Mouse (Mus musculus) kidney, embryonic 15.5 days (tissue): ENCODE measurements around the gene Kifc5b. TPM values are rescaled to one million over a fixed set of nuclear protein-coding genes. Genes with fewer than 3 reads are reported as not detected.

Experiments
- ATAC-seq: fragments of 200-750 bp; cut with Nextera tagmentation; replicated peaks from 2 replicates; pipeline ENCODE4 v1.8.0; 2017; ENCODE audit warnings: moderate TSS enrichment; ENCODE audit not compliant: low FRiP score
- H3K27ac ChIP-seq: fragments of 300-500 bp; sonication (generic); 2 replicates; pipeline ENCODE4 v1.5.1; 2015; ENCODE audit warnings: mild to moderate bottlenecking, inconsistent platforms
- H3K27me3 ChIP-seq: fragments of 300-500 bp; sonication (generic); 2 replicates; pipeline ENCODE4 v1.6.1; 2015; ENCODE audit warnings: inconsistent platforms
- H3K36me3 ChIP-seq: fragments of 300-500 bp; sonication (generic); 2 replicates; pipeline ENCODE4 v1.6.1; 2015; ENCODE audit warnings: inconsistent platforms
- H3K4me1 ChIP-seq: fragments of 300-500 bp; sonication (generic); 2 replicates; pipeline ENCODE4 v1.6.1; 2015; ENCODE audit warnings: inconsistent platforms
- H3K4me2 ChIP-seq: fragments of 300-500 bp; sonication (generic); 2 replicates; pipeline ENCODE4 v1.6.1; 2015; ENCODE audit warnings: moderate library complexity, mild to moderate bottlenecking, inconsistent platforms
- H3K4me3 ChIP-seq: fragments of 300-500 bp; sonication (generic); replicated peaks from 2 replicates; pipeline ENCODE4 v1.5.1; 2015; ENCODE audit warnings: mild to moderate bottlenecking, inconsistent platforms
- H3K9ac ChIP-seq: fragments of 300-500 bp; sonication (generic); 2 replicates; pipeline ENCODE4 v1.6.1; 2015; ENCODE audit warnings: mild to moderate bottlenecking, inconsistent platforms
- H3K9me3 ChIP-seq: fragments of 300-500 bp; sonication (generic); replicated peaks from 2 replicates; pipeline ENCODE4 v1.6.1; 2016; ENCODE audit warnings: inconsistent platforms
- WGBS: fragments of 180-500 bp; shearing (Covaris S2); methylation state at CpG from one replicate; pipeline ENCODE4 v1.1.7; 2015; ENCODE audit warnings: mixed read lengths; 5-methylcytosine and 5-hydroxymethylcytosine counted together
- polyA plus RNA-seq: library from polyadenylated mRNA; unstranded; fragments of >200 nt; fragmentation: Nextera tagmentation; extraction: Ambion mirVana; gene quantifications from 2 replicates; pipeline ENCODE4 v1.2.1, GENCODE M21; 2015

Gene Kifc5b
- polyA plus RNA-seq, 1 experiment from 2014 or later, result 9.3 TPM

DNA sequence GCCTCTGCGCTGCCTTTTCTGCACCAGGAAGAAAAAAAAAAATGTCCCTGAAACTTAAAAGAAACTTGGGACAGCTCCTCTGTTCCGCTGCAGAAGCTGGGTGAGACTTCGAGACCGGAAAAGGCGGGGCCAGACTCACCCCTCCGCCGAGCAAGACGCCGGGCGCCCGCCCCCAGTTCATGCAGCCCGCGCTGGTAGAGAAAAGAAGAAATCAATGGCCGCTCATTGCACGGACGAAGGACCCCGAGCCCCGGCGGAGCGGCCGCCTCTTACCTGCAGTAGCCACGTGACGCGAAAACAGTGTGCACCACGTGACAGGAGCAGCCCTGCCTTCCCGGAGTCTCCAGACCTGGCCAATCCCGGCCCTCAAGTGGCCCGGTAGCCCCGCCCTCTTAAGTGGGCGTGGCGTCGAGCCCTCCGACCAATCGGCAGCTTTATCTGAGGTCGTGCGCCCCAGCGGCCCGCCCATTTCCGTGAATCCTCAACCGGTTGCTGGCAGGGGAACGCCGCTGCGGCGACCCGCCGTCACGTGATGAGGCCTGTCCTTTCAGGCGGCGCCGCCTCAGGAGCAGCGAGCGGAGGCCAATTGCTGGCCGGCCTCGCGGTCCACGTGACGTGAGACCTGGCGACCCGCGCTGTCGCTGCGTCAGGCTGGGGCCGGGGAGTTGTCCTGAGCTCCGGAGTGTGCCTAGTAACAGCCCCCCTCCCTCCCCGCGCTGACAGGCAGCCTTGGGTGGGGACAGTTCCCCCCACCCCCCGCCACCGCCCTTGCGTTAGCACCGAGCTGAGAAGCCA lies 22.5 kb downstream of the Kifc5b start, which contains the start of gene Cuta:
Cuta (minus strand) TSS at position 392 of the 795 bp plus-strand sequence.
- under 1% methylated on average over 70 of the region's 70 CpGs for WGBS
- ATAC-seq, result peak; percentile 94
- Histone ChIP-seq H3K4me2 (peak within 1 kb of the TSS; percentile 98), H3K36me3 (peaks cover 32% of the 10 kb centered on the region), H3K27me3 (no peaks in the 10 kb centered on the region), H3K4me1 (peaks cover 52% of the 10 kb centered on the region), H3K27ac (peak within 1 kb of the TSS; percentile 96), H3K4me3 (peak within 1 kb of the TSS; percentile 71), H3K9me3 (no peaks in the 10 kb centered on the region), H3K9ac (peak within 1 kb of the TSS; percentile 80)

DNA sequence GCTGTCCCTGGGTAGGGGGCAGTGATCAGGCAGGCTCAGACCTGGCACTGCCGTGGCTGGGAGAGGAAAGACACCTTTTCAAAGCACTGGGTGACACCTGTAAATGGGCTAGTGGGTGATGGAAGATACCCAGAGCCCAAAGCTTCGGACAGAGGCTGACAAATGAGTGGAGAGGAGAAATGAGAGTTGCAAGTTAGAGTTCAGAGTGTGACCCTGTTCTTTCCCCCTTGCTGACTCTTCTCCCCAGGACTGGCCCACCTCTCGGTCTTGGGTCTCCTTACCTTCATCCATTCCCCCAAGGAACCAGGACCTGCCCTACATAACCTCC lies 23.0 kb downstream of the Kifc5b start:
- Histone ChIP-seq H3K36me3 (peaks cover 26% of the 10 kb centered on the region), H3K9me3 (no peaks in the 10 kb centered on the region), H3K4me3 (peak overlapping the region; percentile 71), H3K27ac (peak overlapping the region; percentile 96), H3K4me2 (peak overlapping the region; percentile 98), H3K27me3 (no peaks in the 10 kb centered on the region), H3K9ac (peak overlapping the region; percentile 55), H3K4me1 (peaks cover 50% of the 10 kb centered on the region)
- ATAC-seq, result peak; percentile 2; the same call in 1 of the 2 replicates
- 4% methylated on average over 3 of the region's 3 CpGs for WGBS

DNA sequence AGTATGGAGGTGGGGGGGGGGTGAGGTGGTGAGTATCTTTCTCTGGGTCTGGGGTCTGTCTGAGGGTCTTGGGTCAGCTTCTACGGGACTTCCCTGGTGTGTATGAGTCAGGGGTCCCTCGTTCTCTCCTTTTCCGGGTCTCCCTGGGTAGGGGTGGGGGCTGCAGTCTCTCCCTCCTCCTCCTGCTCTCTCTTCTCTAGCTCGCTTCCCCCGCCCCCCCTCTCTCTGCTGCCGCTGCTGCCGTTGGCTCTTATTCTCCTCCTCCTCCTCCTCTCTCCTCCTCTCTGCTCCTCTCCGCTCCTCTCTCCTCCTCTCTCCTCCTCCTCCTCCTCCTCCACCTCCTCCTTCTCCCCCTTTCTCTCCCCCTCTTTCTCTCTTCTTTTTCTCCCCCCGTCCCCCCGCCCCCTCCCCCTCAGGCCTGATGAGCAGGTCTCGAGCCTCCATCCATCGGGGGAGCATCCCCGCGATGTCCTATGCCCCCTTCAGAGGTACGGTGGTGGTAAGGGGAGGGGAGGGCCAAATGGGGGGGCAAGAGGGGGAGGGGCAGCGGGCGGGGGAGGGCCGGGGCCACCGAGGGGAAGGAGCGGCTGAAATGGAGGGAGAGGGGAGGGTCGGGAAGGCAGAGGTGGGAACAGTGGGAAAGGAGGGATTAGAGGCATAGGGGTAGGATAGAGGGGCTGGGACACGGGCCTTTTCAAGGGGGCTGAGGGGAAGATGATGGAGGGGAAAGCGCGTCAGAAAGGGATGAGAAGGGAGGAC lies 24.3 kb downstream of the Kifc5b start, which contains the start of gene Syngap1:
Syngap1 (plus strand) TSS at position 223 of the 759 bp plus-strand sequence.
- under 1% methylated on average over 21 of the region's 24 CpGs for WGBS
- Histone ChIP-seq H3K27ac (peak within 1 kb of the TSS; percentile 96), H3K9me3 (no peaks in the 10 kb centered on the region), H3K36me3 (peaks cover 14% of the 10 kb centered on the region), H3K27me3 (no peaks in the 10 kb centered on the region), H3K4me1 (peaks cover 60% of the 10 kb centered on the region), H3K4me2 (peak within 1 kb of the TSS; percentile 98), H3K4me3 (peak within 1 kb of the TSS; percentile 71), H3K9ac (peak within 1 kb of the TSS; percentile 55)
- ATAC-seq, result no peak

DNA sequence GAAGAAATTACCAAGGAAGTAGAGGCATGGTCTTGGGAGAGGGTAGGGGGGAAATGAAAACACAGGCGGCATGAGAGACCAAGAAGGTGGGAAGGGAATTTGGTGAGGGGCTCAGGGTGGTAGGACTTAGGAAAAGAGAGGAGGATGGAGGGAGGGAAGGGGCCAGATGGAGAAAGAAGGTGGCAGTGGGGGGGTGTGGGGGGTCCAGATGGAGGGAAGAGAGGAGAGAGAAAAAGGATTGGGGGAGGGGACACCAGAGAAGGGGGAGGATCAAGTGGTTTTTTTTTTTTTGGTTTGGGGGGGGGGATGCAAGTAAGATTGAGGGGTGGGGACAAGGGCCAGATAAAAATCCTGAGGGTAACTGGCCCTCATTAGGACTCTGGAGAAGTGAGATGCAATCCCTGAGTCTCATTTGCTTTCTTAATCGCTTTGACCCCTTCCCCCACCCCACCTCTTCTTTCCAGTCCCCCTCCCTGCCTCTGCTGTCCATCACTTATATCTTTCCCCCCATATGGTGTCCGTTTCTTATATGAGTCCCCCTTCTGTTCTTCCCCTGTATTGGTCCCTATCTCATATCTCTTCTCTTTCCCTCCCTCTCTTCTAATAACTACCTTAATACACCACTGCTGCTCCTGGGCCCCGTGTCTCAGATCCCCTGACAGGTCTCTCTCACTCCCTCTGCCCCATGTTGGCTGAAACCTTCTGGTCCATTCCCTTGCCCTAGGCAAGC lies 25.1 kb downstream of the Kifc5b start:
- Histone ChIP-seq H3K4me3 (peak overlapping the region; percentile 49), H3K27ac (peak overlapping the region; percentile 96), H3K36me3 (peaks cover 6% of the 10 kb centered on the region), H3K4me2 (peak overlapping the region; percentile 69), H3K4me1 (peaks cover 63% of the 10 kb centered on the region), H3K9ac (peak overlapping the region; percentile 50), H3K27me3 (no peaks in the 10 kb centered on the region), H3K9me3 (no peaks in the 10 kb centered on the region)
- WGBS, result 20% methylated on average over 4 of the region's 4 CpGs
- no peak for ATAC-seq

DNA sequence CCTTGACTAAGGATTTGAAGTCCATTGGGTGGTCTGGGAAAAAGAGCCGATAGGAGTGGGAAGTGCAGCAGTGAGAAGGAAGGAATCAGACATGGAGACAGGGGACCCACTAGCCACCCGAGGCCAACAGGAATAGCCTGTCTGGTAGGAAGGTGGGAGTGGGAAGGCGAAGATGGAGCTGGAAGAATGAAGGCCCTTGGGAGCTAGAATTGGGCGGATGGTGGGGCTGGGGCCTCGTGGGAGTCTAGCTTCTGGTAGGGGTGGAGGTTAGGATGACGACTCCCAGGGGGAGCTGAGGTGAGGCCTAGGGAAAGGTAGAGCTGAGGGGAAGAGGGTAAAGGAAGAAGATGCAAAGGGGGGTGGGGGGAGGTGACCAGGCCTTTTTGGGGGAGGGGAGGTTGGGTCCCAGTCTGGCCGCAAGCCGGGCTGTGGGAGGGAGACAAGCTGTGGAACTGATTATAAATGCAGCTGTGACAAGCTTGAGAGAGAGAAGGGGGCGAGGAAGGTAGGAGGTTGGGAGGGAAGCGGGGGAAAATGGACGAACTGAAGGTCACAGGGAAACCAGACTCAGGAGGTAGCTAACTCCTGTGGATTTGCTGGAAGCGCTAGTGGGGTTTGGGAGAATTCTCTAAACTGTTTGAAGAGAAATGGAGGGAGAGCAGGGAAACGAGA lies 29.1 kb downstream of the Kifc5b start:
- Histone ChIP-seq H3K4me3 (peak overlapping the region; percentile 42), H3K36me3 (no peaks in the 10 kb centered on the region), H3K4me2 (peak overlapping the region; percentile 65), H3K4me1 (peaks cover 69% of the 10 kb centered on the region), H3K27ac (peak overlapping the region; percentile 74), H3K9me3 (no peaks in the 10 kb centered on the region), H3K9ac (peak overlapping the region; percentile 51), H3K27me3 (no peaks in the 10 kb centered on the region)
- ATAC-seq, result no peak
- 24% methylated on average over 13 of the region's 13 CpGs for WGBS

DNA sequence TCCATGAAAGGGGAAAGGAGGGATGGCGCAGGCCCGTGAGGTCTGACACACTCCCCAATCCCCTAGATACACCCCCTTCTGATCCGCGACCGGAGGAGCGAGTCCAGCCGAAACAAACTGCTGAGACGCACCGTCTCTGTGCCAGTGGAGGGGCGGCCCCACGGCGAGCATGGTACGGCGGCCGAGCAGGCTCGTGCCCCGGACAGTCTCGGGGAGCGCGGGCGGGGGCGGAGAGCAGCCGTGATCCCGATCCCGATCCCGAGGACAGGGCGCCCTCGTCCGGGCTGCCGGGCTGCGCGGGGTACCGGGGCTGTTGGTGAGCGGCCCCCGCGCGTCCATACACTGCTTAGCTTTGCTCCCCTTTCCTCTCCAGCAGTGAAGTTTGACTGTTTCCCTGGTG lies 29.7 kb downstream of the Kifc5b start:
- H3K4me2 ChIP-seq, result peak overlapping the region; percentile 65
- peak overlapping the region; percentile 51 for H3K9ac ChIP-seq
- no peaks in the 10 kb centered on the region for H3K27me3 ChIP-seq
- H3K9me3 ChIP-seq, result no peaks in the 10 kb centered on the region
- H3K4me1 ChIP-seq, result peaks cover 71% of the 10 kb centered on the region
- ATAC-seq, result peak; percentile 37
- under 1% methylated on average over 37 of the region's 37 CpGs for WGBS
- H3K27ac ChIP-seq, result peak overlapping the region; percentile 74
- H3K4me3 ChIP-seq, result peak overlapping the region; percentile 42
- H3K36me3 ChIP-seq, result no peaks in the 10 kb centered on the region

DNA sequence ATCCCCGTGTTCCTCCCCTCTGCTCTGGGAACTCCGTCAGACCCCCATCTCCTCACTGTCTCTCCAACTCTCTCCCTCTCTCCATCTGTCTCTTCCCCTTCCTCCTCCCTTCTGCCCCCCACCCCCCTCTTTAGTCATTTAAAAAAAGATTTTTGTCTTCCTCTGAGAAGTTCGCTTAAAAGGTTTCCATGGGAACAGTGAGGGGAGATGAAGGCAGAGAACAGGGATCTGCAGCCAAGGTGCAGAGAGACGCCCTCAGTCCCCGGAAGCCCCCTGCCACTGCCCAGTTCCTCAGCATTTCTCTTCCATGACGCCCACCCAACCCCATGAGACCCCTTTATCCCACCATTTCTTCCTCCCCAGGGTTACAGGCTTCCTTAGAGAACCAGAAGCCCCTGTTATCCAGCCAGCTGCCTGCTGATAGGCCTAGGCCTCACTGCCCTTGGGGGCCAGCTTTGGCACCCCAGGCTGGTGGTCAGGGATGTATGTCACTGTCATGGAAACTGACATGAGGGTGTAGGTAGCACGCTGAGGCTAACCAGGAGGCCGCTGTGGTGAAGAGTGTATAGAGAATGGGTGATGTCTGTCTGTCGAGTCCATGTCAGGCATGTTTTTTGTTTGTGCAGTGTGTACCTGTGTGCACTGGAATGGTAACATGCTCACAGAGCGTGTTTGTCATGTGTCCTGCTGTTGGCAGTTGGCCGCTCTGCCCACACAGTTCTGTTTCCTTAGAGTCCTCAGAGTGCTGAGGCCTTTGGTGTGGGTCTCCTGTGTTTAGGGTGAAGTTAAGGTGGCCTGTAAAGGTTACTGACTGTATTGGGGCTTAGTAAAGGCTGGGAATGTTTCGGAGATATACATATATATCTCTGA lies 30.6 kb downstream of the Kifc5b start:
- Histone ChIP-seq H3K4me1 (peaks cover 71% of the 10 kb centered on the region), H3K4me3 (peak overlapping the region; percentile 42)
- WGBS, result 58% methylated on average over 12 of the region's 12 CpGs

DNA sequence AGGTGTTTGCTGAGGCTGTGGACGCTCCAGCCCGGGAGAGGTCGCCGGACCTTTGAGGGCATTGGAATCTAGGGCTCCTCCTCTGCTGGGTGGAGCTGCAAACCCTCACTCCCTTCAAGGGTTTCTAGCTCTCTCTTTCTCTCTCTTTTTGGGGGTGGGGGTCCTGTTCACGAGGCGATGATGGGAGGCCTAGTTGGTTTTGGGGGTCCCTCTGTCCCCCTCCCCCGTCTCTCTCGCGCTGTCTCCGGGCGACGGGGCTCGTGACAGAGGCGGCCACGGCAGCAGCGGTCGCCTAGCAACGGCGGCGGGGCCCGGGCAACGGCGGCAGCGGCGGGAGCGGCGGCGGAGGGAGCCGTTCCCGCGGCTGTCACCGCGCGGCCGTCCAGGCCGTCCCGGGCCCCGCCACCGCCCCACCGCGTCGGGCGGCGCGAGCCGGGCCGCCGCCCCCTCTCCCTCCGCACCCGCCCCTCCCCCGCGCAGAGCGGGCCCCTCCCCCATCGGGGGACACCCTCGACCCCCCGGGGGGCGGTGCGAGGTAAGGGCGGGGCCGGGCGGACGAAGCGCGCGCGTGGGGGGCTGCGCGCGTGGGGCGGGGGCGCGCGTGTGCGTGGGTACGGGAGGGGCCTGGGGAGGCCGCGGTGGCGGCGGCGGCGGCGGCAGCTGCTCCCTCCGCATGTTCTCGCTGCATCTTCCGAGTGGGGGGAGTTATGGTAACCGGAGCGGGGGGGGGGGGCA lies 31.6 kb downstream of the Kifc5b start:
- ATAC-seq, result no peak
- 1% methylated on average over 39 of the region's 87 CpGs for WGBS
- no peaks in the 10 kb centered on the region for H3K9me3 ChIP-seq

More for the DNA sequence above, 30.6 kb downstream of the Kifc5b start:
- Histone ChIP-seq H3K9me3 (no peaks in the 10 kb centered on the region), H3K36me3 (no peaks in the 10 kb centered on the region), H3K9ac (no peak overlapping the region), H3K27ac (peak overlapping the region; percentile 74), H3K27me3 (no peaks in the 10 kb centered on the region), H3K4me2 (peak overlapping the region; percentile 65)
- ATAC-seq, result no peak

DNA sequence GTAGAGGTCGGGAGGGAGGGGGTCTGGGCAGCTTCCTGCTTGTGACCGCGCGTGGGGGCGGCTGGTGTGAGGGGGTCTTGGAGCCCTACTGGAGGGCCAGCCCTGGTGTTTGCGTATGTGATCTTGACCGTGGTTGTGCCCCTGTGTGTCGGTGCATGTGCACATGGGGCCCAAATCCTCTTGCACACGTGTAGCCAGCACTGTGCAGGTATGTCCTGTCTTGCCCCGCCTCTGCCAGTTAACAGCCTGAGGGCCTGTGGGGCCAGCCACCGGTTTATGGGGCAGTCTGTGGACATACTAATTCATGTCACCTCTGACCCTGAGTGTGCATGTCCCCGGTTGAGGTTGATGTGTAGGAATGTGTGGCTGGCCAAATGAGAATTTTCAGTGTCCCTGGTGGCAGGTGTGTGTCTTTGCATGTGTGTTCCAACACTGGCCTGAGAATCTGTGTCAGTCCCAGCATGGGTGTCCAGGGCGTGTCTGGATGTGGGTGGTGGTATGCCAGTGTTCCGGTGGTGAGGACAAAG lies 32.2 kb downstream of the Kifc5b start:
- peak; percentile 8 for ATAC-seq
- 11% methylated on average over 9 of the region's 14 CpGs for WGBS
- peaks cover 86% of the 10 kb centered on the region for H3K4me1 ChIP-seq

More for the DNA sequence above, 31.6 kb downstream of the Kifc5b start:
- Histone ChIP-seq H3K27me3 (no peaks in the 10 kb centered on the region), H3K4me3 (peak overlapping the region; percentile 77), H3K27ac (peak overlapping the region; percentile 82), H3K4me1 (peaks cover 79% of the 10 kb centered on the region), H3K9ac (peak overlapping the region; percentile 72), H3K4me2 (peak overlapping the region; percentile 99), H3K36me3 (peaks cover 4% of the 10 kb centered on the region; the same call in 1 of the 2 replicates)

DNA sequence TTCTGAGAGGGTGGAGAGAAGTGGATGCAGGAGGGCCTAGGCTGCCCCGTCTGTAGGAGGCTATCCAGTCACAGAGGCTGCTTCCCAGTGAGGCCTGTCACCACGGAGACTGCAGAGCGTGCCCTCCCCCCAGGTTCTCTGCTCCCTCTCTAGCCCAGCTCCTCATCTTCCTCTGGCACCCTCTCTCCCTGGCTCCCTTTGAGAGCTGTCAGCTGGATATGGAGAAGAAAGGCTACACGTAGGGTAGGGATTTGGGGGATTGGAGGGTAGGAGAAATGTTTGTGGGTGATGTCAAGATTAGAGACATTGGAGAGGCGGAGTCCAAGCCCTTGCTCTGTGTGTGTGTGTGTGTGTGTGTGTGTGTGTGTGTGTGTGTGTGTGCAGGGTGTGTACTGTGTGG lies 33.0 kb downstream of the Kifc5b start:
- Histone ChIP-seq H3K36me3 (peaks cover 7% of the 10 kb centered on the region), H3K27me3 (no peaks in the 10 kb centered on the region), H3K4me3 (0 out of 2 replicates have a peak overlapping the region, but pooled peaks have one; percentile 77), H3K27ac (peak overlapping the region; percentile 82), H3K4me2 (peak overlapping the region; percentile 99; the same call in 1 of the 2 replicates), H3K9me3 (no peaks in the 10 kb centered on the region), H3K9ac (no peak overlapping the region), H3K4me1 (peaks cover 86% of the 10 kb centered on the region)
- WGBS, result 42% methylated on average over 5 of the region's 5 CpGs
- no peak for ATAC-seq

More for the DNA sequence above, 32.2 kb downstream of the Kifc5b start:
- H3K27ac ChIP-seq, result peak overlapping the region; percentile 82
- H3K9me3 ChIP-seq, result no peaks in the 10 kb centered on the region
- H3K36me3 ChIP-seq, result peaks cover 4% of the 10 kb centered on the region; the same call in 1 of the 2 replicates
- peak overlapping the region; percentile 72 for H3K9ac ChIP-seq
- peak overlapping the region; percentile 99 for H3K4me2 ChIP-seq
- peak overlapping the region; percentile 77 for H3K4me3 ChIP-seq
- no peaks in the 10 kb centered on the region for H3K27me3 ChIP-seq
